8 mouse cellular contexts compared by ENCODE assay signal in genomic region chr1:34237211-34237610, GRCm38 (mm10).
DNase-seq lines count a peak whose midpoint lies in the region; ATAC-seq and TF ChIP-seq lines count a peak whose summit lies in the region.

No protein-coding gene starts in this region.

- H3K4me1 ChIP-seq in cerebellum, adult 2 months (ENCODE audit: control insufficient read depth, insufficient read depth, low read length), result peaks cover 4% of the 10 kb centered on the region
- peaks cover 17% of the 10 kb centered on the region for H3K4me1 ChIP-seq in megakaryocyte, embryonic 14.5 days
- peaks cover 19% of the 10 kb centered on the region for H3K4me1 ChIP-seq in limb, embryonic 15.5 days
- peaks cover 6% of the 10 kb centered on the region for H3K4me1 ChIP-seq in stomach, embryonic 15.5 days

- no peaks in the 10 kb centered on the region for H3K27me3 ChIP-seq in cerebellum, adult 2 months (ENCODE audit: control insufficient read depth, insufficient read depth, low read length)
- H3K27me3 ChIP-seq in megakaryocyte, embryonic 14.5 days (replicated peaks), result peaks cover 22% of the 10 kb centered on the region
- no peaks in the 10 kb centered on the region for H3K27me3 ChIP-seq in limb, embryonic 15.5 days
- H3K27me3 ChIP-seq in stomach, embryonic 15.5 days (replicated peaks), result no peaks in the 10 kb centered on the region

- H3K4me3 ChIP-seq in cerebellum, adult 2 months (replicated peaks; ENCODE audit: insufficient read depth, low read depth, low read length), result no peak overlapping the region
- H3K4me3 ChIP-seq in megakaryocyte, embryonic 14.5 days (replicated peaks), result peak overlapping the region; percentile 54
- H3K4me3 ChIP-seq in limb, embryonic 15.5 days, result peak overlapping the region; percentile 51
- peak overlapping the region; percentile 51 for H3K4me3 ChIP-seq in stomach, embryonic 15.5 days (replicated peaks)

- no peak overlapping the region for H3K9ac ChIP-seq in limb, embryonic 15.5 days
- H3K9ac ChIP-seq in stomach, embryonic 15.5 days, result no peak overlapping the region

- ATAC-seq in megakaryocyte, adult 5-6 weeks (ENCODE audit: poor library complexity, severe bottlenecking), result no peak
- ATAC-seq in limb, embryonic 15.5 days (ENCODE audit: insufficient number of reproducible peaks, low FRiP score, low TSS enrichment, low read depth), result no peak
- ATAC-seq in stomach, embryonic 15.5 days (ENCODE audit: insufficient read depth, low FRiP score, low read depth), result no peak

- WGBS in cerebellum, adult 2 months, result 56% methylated on average over 14 of the region's 14 CpGs
- WGBS in limb, embryonic 15.5 days, result 56% methylated on average over 14 of the region's 14 CpGs
- WGBS in stomach, embryonic 15.5 days, result 22% methylated on average over 14 of the region's 14 CpGs

- no peak for TF ChIP-seq POLR2A in cerebellum, adult 2 months (IDR thresholded peaks at IDR 0.05; ENCODE audit: borderline replicate concordance, insufficient read depth, low read length)

- H3K4me2 ChIP-seq in limb, embryonic 15.5 days, result peak overlapping the region; percentile 89
- H3K4me2 ChIP-seq in stomach, embryonic 15.5 days, result peak overlapping the region; percentile 83

- H3K36me3 ChIP-seq in megakaryocyte, embryonic 14.5 days (replicated peaks; ENCODE audit: low read length), result no peaks in the 10 kb centered on the region
- no peaks in the 10 kb centered on the region for H3K36me3 ChIP-seq in limb, embryonic 15.5 days
- H3K36me3 ChIP-seq in stomach, embryonic 15.5 days, result no peaks in the 10 kb centered on the region

- H3K9me3 ChIP-seq in megakaryocyte, embryonic 14.5 days, result no peaks in the 10 kb centered on the region
- no peaks in the 10 kb centered on the region for H3K9me3 ChIP-seq in limb, embryonic 15.5 days
- no peaks in the 10 kb centered on the region for H3K9me3 ChIP-seq in stomach, embryonic 15.5 days

- no peak for DNase-seq in cerebellum, adult 2 months
- DNase-seq in cerebellum, adult 9-11 months, result no peak
- no peak for DNase-seq in right cerebral cortex, postnatal 14 days
- DNase-seq in left cerebral cortex, adult 11 months (ENCODE audit: low spot score), result no peak

- 0 out of 2 replicates have a peak overlapping the region, but pooled peaks have one; percentile 11 for H3K27ac ChIP-seq in cerebellum, adult 2 months (ENCODE audit: insufficient read depth, low read length)
- no peak overlapping the region for H3K27ac ChIP-seq in limb, embryonic 15.5 days
- H3K27ac ChIP-seq in stomach, embryonic 15.5 days, result no peak overlapping the region

- TF ChIP-seq CTCF in cerebellum, adult 2 months (IDR thresholded peaks at IDR 0.05; ENCODE audit: borderline replicate concordance, insufficient read depth, low read depth, low read length), result no peak
